Mouse (Mus musculus) heart, postnatal 0 days (tissue): ENCODE measurements around the gene Shisal2a.

Experiments used
- CTCF ChIP-seq: IDR thresholded peaks from 2 replicates; pipeline ENCODE4 v1.5.1; 2016; ENCODE audit warnings: antibody characterized with exemption, control low read depth, low read depth
- EP300 ChIP-seq: IDR thresholded peaks from 2 replicates; pipeline ENCODE4 v1.6.1; 2016; ENCODE audit warnings: antibody characterized with exemption, low read depth

- no peak for TF ChIP-seq CTCF
- TF ChIP-seq EP300: no peak
Measured at GRCm38 (mm10) chr4:108320627-108321380, 62.3 kb downstream of the Shisal2a start.
